Mouse (Mus musculus) intestine, postnatal 0 days (tissue): ENCODE results near the gene Pcx. TPM values are rescaled to one million over a fixed set of nuclear protein-coding genes. Genes with fewer than 3 reads are reported as not detected.
A peak's percentile ranks its signal among the peaks of the same experiment; 100 is the strongest.

ENCODE experiments used
- ATAC-seq: fragments of 200-750 bp; cut with Nextera tagmentation; 2 replicates; pipeline ENCODE4 v1.8.0; 2017; ENCODE audit warnings: mild to moderate bottlenecking, moderate TSS enrichment, moderate library complexity
- H3K27ac ChIP-seq: fragments of 300-500 bp; sonication (generic); 2 replicates; pipeline ENCODE4 v1.5.1; 2014; ENCODE audit warnings: mild to moderate bottlenecking, low read depth, low read length, moderate library complexity
- H3K27me3 ChIP-seq: fragments of 300-500 bp; sonication (generic); replicated peaks from 2 replicates; pipeline ENCODE4 v1.6.1; 2014; ENCODE audit warnings: low read length, mixed read lengths; ENCODE audit not compliant: control insufficient read depth, insufficient read depth
- H3K36me3 ChIP-seq: fragments of 300-500 bp; sonication (generic); 2 replicates; pipeline ENCODE4 v1.6.1; 2014; ENCODE audit warnings: mild to moderate bottlenecking, moderate library complexity; ENCODE audit not compliant: control insufficient read depth, insufficient read depth
- H3K4me1 ChIP-seq: fragments of 300-500 bp; sonication (generic); replicated peaks from 2 replicates; pipeline ENCODE4 v1.6.1; 2014; ENCODE audit warnings: antibody characterized with exemption, low read length, mixed read lengths; ENCODE audit not compliant: control insufficient read depth, insufficient read depth
- H3K4me2 ChIP-seq: fragments of 300-500 bp; sonication (generic); replicated peaks from 2 replicates; pipeline ENCODE4 v1.6.1; 2014; ENCODE audit warnings: low read depth, mild to moderate bottlenecking, moderate library complexity
- H3K4me3 ChIP-seq: fragments of 300-500 bp; sonication (generic); 2 replicates; pipeline ENCODE4 v1.5.1; 2014; ENCODE audit warnings: low read depth, low read length
- H3K9ac ChIP-seq: fragments of 300-500 bp; sonication (generic); 2 replicates; pipeline ENCODE4 v1.6.1; 2014; ENCODE audit warnings: mild to moderate bottlenecking, low read depth, low read length
- H3K9me3 ChIP-seq: fragments of 300-500 bp; sonication (generic); 2 replicates; pipeline ENCODE4 v1.6.1; 2016; ENCODE audit warnings: mixed run types; ENCODE audit not compliant: control insufficient read depth
- CTCF ChIP-seq: sonication (generic); IDR thresholded peaks from 2 replicates; pipeline ENCODE4 v1.5.1; 2016; ENCODE audit warnings: low read depth, mild to moderate bottlenecking, control low read depth, antibody characterized with exemption, moderate library complexity
- WGBS: fragments of 180-500 bp; shearing (Covaris S2); extraction: QIAGEN DNeasy Blood & Tissue Kit; methylation state at CpG from one replicate; pipeline ENCODE4 v1.1.7; 2014; 5-methylcytosine and 5-hydroxymethylcytosine counted together
- polyA plus RNA-seq: library from polyadenylated mRNA; unstranded; fragments of >200 nt; fragmentation: Nextera tagmentation; extraction: Ambion mirVana; gene quantifications from 2 replicates; pipeline ENCODE4 v1.2.1, GENCODE M21; 2015

The Pcx gene
- polyA plus RNA-seq, 1 experiment from 2014 or later = 6.1 TPM

DNA sequence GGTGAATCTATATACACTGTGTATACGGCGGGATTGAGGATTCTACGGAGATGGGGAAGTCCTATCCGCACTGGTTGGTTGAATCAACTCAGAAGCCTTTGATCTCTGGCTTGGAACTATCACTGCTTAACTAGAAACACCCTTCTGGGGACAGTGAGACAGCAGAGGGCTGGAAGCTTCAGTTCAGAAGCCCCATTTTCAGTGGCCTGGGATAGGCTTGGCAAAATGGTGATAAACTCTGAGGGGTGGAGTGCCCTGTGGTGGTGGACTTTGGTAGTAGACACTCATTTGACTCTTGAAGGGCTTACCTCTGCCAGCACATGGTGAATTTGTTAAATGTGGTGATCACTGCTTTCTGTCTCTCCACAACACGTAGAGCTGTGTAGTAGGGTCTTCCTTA is 55.4 kb downstream of the Pcx start:
- no peak overlapping the region for H3K27ac ChIP-seq
- H3K36me3 ChIP-seq = no peaks in the 10 kb centered on the region
- 85% methylated on average over 5 of the region's 5 CpGs for whole genome bisulfite sequencing
- H3K27me3 ChIP-seq = no peaks in the 10 kb centered on the region
- no peaks in the 10 kb centered on the region for H3K4me1 ChIP-seq
- no peak for TF ChIP-seq CTCF
- H3K4me2 ChIP-seq = no peak overlapping the region
- ATAC-seq = no peak
- H3K9ac ChIP-seq = no peak overlapping the region
- no peak overlapping the region for H3K4me3 ChIP-seq
- no peaks in the 10 kb centered on the region for H3K9me3 ChIP-seq

DNA sequence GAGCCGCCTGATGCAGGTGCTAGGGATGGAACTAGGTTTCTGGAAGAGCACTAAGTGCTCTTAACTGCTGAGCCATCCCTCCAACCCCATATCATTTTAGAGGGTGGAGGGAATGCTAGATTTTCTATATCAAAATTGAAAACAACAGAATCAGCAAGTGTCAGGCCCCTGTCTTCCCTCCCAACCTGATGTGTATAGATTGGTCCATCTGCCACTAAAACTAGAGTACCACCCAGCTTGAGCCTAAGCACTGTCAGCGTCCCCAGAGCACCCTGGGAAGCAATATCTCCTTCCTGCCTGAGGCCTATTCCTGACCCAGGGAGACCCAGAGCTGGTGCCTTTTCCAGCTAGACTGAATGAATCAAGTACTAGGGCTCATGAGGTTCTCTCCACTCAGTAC is 56.6 kb downstream of the Pcx start:
- Histone ChIP-seq H3K4me1 (no peaks in the 10 kb centered on the region), H3K27me3 (no peaks in the 10 kb centered on the region), H3K27ac (no peak overlapping the region), H3K9ac (no peak overlapping the region), H3K4me3 (no peak overlapping the region), H3K4me2 (no peak overlapping the region), H3K9me3 (no peaks in the 10 kb centered on the region), H3K36me3 (no peaks in the 10 kb centered on the region)
- 89% methylated on average over 2 of the region's 2 CpGs for WGBS
- no peak for TF ChIP-seq CTCF
- ATAC-seq = no peak

DNA sequence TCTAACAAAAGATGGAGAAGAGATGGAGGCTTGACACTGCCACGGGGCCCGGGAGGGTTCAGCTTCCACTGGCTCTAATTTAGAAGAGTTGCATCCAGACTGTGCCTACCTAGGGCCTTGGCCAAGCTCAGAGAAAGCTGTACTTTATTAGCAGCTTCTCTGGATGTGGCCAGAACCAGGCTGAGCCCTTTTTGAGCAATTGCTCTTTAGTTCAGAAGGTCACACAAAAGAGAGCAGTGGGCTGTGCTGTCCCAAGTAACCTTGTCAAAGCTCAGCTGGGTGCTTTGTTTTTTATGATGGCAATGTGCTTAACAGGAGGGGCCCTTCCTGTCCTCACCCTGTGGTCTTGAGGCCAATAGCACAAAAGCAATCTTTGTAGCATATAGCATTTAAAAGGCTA is 57.4 kb downstream of the Pcx start:
- no peak overlapping the region for H3K4me3 ChIP-seq
- no peaks in the 10 kb centered on the region for H3K36me3 ChIP-seq
- 63% methylated on average over 2 of the region's 2 CpGs for WGBS
- H3K4me2 ChIP-seq = no peak overlapping the region
- H3K9me3 ChIP-seq = no peaks in the 10 kb centered on the region
- no peak for ATAC-seq
- H3K9ac ChIP-seq = no peak overlapping the region
- H3K4me1 ChIP-seq = no peaks in the 10 kb centered on the region
- no peak for TF ChIP-seq CTCF
- no peaks in the 10 kb centered on the region for H3K27me3 ChIP-seq
- no peak overlapping the region for H3K27ac ChIP-seq

DNA sequence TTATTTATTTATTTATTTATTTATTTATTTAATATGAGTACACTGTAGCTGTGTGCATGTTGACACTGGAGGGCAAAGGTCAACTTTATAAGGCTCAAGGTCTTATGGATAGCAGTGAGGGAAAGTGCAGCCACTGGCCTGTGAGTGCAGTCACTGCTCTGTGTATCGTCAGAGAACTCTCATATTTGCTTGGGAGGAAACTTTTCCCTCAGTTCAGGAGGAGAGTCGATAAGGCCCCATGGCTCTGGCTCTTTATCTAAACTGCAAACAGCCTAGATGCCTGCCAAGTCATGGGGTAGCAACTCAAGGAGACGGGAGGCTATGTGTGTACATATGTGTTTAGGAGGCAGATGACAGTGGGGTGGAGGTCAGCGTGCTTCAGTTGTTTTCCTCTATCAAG is 58.6 kb downstream of the Pcx start:
- H3K9me3 ChIP-seq = no peaks in the 10 kb centered on the region
- no peak overlapping the region for H3K4me3 ChIP-seq
- no peak overlapping the region for H3K9ac ChIP-seq
- 22% methylated on average over 4 of the region's 4 CpGs for WGBS
- TF ChIP-seq CTCF = no peak
- ATAC-seq = peak; percentile 54; the same call in 1 of the 2 replicates
- H3K36me3 ChIP-seq = no peaks in the 10 kb centered on the region
- H3K4me1 ChIP-seq = no peaks in the 10 kb centered on the region
- H3K4me2 ChIP-seq = no peak overlapping the region
- H3K27ac ChIP-seq = no peak overlapping the region
- no peaks in the 10 kb centered on the region for H3K27me3 ChIP-seq

DNA sequence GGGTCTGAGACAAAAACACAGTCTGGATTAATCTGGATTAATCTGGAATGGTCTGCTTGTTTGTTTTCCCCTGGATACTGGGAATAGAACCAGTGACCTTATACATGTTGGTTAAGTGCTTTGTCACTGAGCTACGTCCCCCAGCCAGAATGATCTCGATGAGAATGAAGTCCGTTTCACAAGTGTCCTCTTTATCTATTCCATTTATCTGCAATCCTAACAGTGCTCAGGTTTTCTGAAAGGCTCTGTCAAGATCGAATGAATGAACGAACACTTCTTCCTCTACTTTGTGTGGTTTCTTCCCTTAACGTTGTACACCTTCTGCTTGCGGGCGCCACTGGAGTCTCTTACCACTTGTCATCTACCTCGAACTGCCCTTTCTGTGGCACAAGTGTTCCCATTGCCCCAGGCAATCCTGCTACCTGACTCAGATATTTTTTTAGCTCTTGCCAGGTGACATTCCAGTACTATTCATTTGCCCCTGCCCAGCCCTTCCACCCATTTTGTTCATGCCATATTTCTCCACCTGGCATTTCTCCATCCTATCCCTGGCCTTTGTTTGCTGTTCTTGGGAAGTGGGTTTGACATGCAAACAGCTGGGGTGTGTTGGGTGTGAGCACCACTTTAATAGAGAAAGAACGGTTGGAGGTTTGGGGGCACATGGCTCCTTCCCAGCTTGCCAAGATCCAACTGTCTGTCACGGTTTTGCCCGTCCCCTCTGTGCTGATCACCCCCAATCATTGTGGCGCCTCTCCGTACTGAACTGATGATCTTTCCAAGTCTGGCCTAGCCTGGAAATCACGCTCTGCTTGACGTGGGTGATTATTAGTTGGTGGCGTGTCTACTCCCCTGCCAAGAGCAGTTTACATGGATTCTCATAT is 59.3 kb downstream of the Pcx start:
- no peaks in the 10 kb centered on the region for H3K4me1 ChIP-seq
- H3K27ac ChIP-seq = no peak overlapping the region
- no peaks in the 10 kb centered on the region for H3K36me3 ChIP-seq
- no peak overlapping the region for H3K9ac ChIP-seq
- H3K27me3 ChIP-seq = no peaks in the 10 kb centered on the region
- ATAC-seq = no peak
- no peaks in the 10 kb centered on the region for H3K9me3 ChIP-seq
- H3K4me3 ChIP-seq = no peak overlapping the region
- TF ChIP-seq CTCF = no peak
- WGBS = 82% methylated on average over 17 of the region's 17 CpGs
- H3K4me2 ChIP-seq = no peak overlapping the region

DNA sequence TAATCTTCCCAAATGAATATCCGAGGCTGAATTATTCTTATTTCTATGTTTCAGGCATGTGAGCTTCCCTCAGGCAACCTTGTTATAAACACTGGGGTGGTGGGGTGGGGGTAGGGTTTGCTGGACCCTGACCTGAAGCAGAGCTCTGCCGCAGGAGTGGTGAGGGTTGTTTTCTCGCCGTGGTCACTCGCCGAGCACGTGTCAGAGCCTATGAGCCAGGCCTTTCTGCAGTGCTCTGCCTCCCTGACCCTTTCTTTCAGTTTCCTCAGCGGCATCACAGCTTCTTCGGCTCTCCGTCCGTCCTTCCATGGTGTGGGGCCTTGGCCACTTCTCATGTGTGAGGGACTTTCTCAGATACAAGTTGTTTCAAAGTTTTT is 60.0 kb downstream of the Pcx start:
- Histone ChIP-seq H3K4me2 (no peak overlapping the region), H3K4me1 (no peaks in the 10 kb centered on the region), H3K27ac (no peak overlapping the region), H3K36me3 (no peaks in the 10 kb centered on the region), H3K27me3 (no peaks in the 10 kb centered on the region), H3K9ac (no peak overlapping the region), H3K9me3 (no peaks in the 10 kb centered on the region), H3K4me3 (no peak overlapping the region)
- no peak for TF ChIP-seq CTCF
- ATAC-seq = no peak
- WGBS = 81% methylated on average over 11 of the region's 11 CpGs
